Mouse (Mus musculus): ENCODE results near the gene Ttll12. TPM values are rescaled to one million over a fixed set of nuclear protein-coding genes. Genes with fewer than 3 reads are reported as not detected.

Gene Ttll12
- polyA plus RNA-seq, 1 experiment from 2014 or later: 40.3 TPM

DNA sequence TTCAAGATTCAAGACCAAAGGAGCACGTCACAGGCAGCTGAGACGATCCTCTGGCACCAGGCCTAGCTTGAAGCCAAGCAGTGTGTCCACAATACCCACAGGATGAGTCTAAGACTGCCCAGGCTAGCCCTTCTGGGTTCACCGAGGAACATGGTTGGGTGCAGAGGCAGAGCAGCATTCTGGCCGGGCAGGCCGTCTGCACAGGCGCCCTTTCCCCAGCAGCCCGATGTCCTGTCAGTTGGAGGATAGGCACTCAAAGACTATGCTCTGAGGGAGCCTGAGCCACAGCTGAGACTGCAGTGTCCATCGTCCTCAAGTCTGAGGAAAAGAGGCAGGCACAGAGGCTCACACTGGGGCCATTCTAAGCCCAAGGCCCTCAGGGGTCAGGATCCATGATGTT, 47.8 kb downstream of the Ttll12 start:
- Histone ChIP-seq H3K9me3 (ENCODE audit: control insufficient read depth, low read depth, low read length) (no peaks in the 10 kb centered on the region), H3K4me1 (ENCODE audit: control insufficient read depth, insufficient read depth, low read length) (no peaks in the 10 kb centered on the region), H3K27ac (ENCODE audit: low read length) (no peak overlapping the region), H3K36me3 (ENCODE audit: control insufficient read depth, insufficient read depth, low read length) (peaks cover 47% of the 10 kb centered on the region), H3K4me3 (ENCODE audit: low read depth, low read length) (no peak overlapping the region), H3K4me2 (replicated peaks; ENCODE audit: low read depth, low read length) (no peak overlapping the region), H3K9ac (replicated peaks; ENCODE audit: low read depth, low read length) (no peak overlapping the region), H3K27me3 (ENCODE audit: control insufficient read depth, insufficient read depth, low read length) (no peaks in the 10 kb centered on the region)
- WGBS: 94% methylated on average over 8 of the region's 8 CpGs
- no peak for ATAC-seq (ENCODE audit: insufficient number of reproducible peaks, insufficient read depth, low FRiP score, low read depth)

DNA sequence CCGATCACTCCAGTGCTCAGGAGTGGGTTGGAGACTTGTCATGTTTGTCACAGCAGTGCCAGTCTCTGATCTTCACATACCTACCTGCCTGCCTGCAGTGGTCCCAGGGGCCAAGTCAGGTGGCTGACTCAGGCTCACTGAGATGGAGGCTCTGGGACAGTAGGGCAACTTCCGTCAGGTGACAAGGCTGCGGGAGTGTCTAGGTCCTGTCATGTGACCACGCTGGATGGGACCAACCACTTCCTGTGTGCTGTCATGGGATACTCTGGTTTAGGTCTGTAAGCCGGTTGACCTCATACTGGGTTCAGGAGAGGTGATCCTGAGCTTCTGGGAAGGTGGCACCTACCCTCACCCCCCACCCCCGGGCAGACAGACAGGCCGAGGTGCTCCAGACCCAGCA, 48.9 kb downstream of the Ttll12 start:
- Histone ChIP-seq H3K36me3 (ENCODE audit: control insufficient read depth, insufficient read depth, low read length) (peaks cover 47% of the 10 kb centered on the region), H3K9ac (replicated peaks; ENCODE audit: low read depth, low read length) (no peak overlapping the region), H3K4me2 (replicated peaks; ENCODE audit: low read depth, low read length) (no peak overlapping the region), H3K4me3 (ENCODE audit: low read depth, low read length) (no peak overlapping the region), H3K27me3 (ENCODE audit: control insufficient read depth, insufficient read depth, low read length) (no peaks in the 10 kb centered on the region), H3K27ac (ENCODE audit: low read length) (no peak overlapping the region), H3K4me1 (ENCODE audit: control insufficient read depth, insufficient read depth, low read length) (no peaks in the 10 kb centered on the region), H3K9me3 (ENCODE audit: control insufficient read depth, low read depth, low read length) (no peaks in the 10 kb centered on the region)
- no peak for ATAC-seq (ENCODE audit: insufficient number of reproducible peaks, insufficient read depth, low FRiP score, low read depth)
- WGBS: 90% methylated on average over 7 of the region's 7 CpGs

DNA sequence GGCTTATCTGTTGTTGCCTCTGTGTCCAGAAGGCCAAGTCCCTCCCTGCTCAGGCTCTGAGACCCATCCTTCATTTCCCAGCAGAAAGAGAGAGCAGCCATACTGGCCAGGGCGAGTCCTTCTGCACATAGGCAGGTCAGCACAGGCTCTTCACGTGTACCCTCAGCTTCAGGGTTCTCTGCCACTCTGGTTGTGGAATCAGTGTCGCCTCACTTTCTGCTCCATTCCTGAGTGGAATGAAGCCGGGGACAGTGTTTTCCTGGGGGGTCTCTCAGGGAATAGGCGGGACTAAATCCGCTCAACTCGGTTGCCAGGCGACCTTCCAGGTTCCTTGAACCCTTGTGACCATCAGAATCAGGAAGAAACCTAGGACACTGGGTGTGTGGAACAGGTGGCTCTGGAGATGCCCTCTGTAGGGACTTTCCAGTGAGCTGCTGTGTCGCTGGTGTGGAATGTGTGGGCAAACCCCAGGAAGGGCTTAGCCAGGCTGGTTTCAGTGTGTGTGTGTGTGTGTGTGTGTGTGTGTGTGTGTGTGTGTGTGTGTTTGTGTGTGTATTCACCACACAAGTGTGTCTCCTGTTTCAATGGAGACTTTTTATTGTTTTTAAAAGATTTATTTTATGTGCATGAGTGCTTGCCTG, 53.2 kb downstream of the Ttll12 start:
- Histone ChIP-seq H3K4me1 (ENCODE audit: control insufficient read depth, insufficient read depth, low read length) (no peaks in the 10 kb centered on the region), H3K27ac (ENCODE audit: low read length) (no peak overlapping the region), H3K4me3 (ENCODE audit: low read depth, low read length) (no peak overlapping the region), H3K9ac (replicated peaks; ENCODE audit: low read depth, low read length) (no peak overlapping the region), H3K4me2 (replicated peaks; ENCODE audit: low read depth, low read length) (no peak overlapping the region), H3K36me3 (ENCODE audit: control insufficient read depth, insufficient read depth, low read length) (peaks cover 13% of the 10 kb centered on the region; the same call in 1 of the 2 replicates), H3K27me3 (ENCODE audit: control insufficient read depth, insufficient read depth, low read length) (no peaks in the 10 kb centered on the region), H3K9me3 (ENCODE audit: control insufficient read depth, low read depth, low read length) (no peaks in the 10 kb centered on the region)
- ATAC-seq (ENCODE audit: insufficient number of reproducible peaks, insufficient read depth, low FRiP score, low read depth): no peak
- WGBS: 76% methylated on average over 9 of the region's 9 CpGs

DNA sequence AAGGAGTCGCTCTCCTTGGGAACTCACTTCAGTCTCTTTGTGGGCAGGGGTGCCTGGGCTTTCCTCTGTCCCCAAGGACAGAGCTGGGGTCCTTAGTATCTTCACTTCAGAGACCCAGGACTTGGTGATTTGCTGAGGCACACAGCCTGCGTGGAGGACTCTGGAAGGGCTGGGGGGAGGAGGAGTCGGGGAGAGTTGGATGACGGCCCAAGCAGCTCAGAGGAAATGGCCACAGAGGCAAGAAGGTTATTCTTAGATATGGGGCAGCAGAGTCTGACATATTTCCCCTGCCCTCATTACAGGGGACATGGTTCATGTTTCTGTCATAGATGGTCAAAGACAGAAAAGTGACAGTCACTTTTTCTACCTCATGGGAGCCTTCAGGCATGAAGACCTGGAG, 55.1 kb downstream of the Ttll12 start:
- Histone ChIP-seq H3K4me3 (ENCODE audit: low read depth, low read length) (no peak overlapping the region), H3K9ac (replicated peaks; ENCODE audit: low read depth, low read length) (no peak overlapping the region), H3K4me1 (ENCODE audit: control insufficient read depth, insufficient read depth, low read length) (no peaks in the 10 kb centered on the region), H3K27me3 (ENCODE audit: control insufficient read depth, insufficient read depth, low read length) (no peaks in the 10 kb centered on the region), H3K36me3 (ENCODE audit: control insufficient read depth, insufficient read depth, low read length) (no peaks in the 10 kb centered on the region; the same call in 1 of the 2 replicates), H3K27ac (ENCODE audit: low read length) (no peak overlapping the region), H3K9me3 (ENCODE audit: control insufficient read depth, low read depth, low read length) (no peaks in the 10 kb centered on the region), H3K4me2 (replicated peaks; ENCODE audit: low read depth, low read length) (no peak overlapping the region)
- no peak for ATAC-seq (ENCODE audit: insufficient number of reproducible peaks, insufficient read depth, low FRiP score, low read depth)
- WGBS: 54% methylated on average over 4 of the region's 4 CpGs

DNA sequence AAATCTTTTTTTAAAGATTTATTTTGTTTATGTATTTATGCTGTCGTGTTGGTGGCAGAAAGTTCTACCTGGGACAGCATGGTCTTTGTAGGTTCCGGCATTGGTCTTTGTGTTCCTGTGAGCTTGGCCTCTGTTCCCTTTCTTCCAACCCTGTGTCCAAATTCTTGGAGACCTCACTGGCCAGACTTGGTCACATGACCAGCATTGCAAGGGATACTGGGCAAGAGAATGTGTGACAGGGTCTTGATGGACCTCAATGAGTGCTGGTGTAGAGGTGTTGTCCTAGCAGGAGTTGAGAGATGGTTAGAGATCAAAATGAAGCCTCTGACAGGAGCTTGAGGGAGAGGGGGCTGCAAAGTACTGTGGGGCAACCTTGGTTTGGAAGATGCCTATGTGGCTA, 56.1 kb downstream of the Ttll12 start:
- no peak overlapping the region for H3K27ac ChIP-seq (ENCODE audit: low read length)
- no peaks in the 10 kb centered on the region for H3K4me1 ChIP-seq (ENCODE audit: control insufficient read depth, insufficient read depth, low read length)
- H3K4me2 ChIP-seq (replicated peaks; ENCODE audit: low read depth, low read length): no peak overlapping the region
- ATAC-seq (ENCODE audit: insufficient number of reproducible peaks, insufficient read depth, low FRiP score, low read depth): no peak
- no peak overlapping the region for H3K4me3 ChIP-seq (ENCODE audit: low read depth, low read length)
- H3K9ac ChIP-seq (replicated peaks; ENCODE audit: low read depth, low read length): no peak overlapping the region
- no peaks in the 10 kb centered on the region for H3K36me3 ChIP-seq (ENCODE audit: control insufficient read depth, insufficient read depth, low read length)
- no peaks in the 10 kb centered on the region for H3K27me3 ChIP-seq (ENCODE audit: control insufficient read depth, insufficient read depth, low read length)
- 99% methylated on average over 2 of the region's 2 CpGs for WGBS
- H3K9me3 ChIP-seq (ENCODE audit: control insufficient read depth, low read depth, low read length): no peaks in the 10 kb centered on the region

GRCm38 (mm10) chr15:83535890-83536231, 59.1 kb downstream of the Ttll12 start:
- Histone ChIP-seq H3K27me3 (ENCODE audit: control insufficient read depth, insufficient read depth, low read length) (no peaks in the 10 kb centered on the region), H3K4me3 (ENCODE audit: low read depth, low read length) (no peak overlapping the region), H3K36me3 (ENCODE audit: control insufficient read depth, insufficient read depth, low read length) (no peaks in the 10 kb centered on the region), H3K4me1 (ENCODE audit: control insufficient read depth, insufficient read depth, low read length) (no peaks in the 10 kb centered on the region), H3K27ac (ENCODE audit: low read length) (no peak overlapping the region), H3K4me2 (replicated peaks; ENCODE audit: low read depth, low read length) (no peak overlapping the region), H3K9ac (replicated peaks; ENCODE audit: low read depth, low read length) (no peak overlapping the region), H3K9me3 (ENCODE audit: control insufficient read depth, low read depth, low read length) (no peaks in the 10 kb centered on the region)
- ATAC-seq (ENCODE audit: insufficient number of reproducible peaks, insufficient read depth, low FRiP score, low read depth): no peak
- WGBS: 80% methylated on average over 6 of the region's 6 CpGs

DNA sequence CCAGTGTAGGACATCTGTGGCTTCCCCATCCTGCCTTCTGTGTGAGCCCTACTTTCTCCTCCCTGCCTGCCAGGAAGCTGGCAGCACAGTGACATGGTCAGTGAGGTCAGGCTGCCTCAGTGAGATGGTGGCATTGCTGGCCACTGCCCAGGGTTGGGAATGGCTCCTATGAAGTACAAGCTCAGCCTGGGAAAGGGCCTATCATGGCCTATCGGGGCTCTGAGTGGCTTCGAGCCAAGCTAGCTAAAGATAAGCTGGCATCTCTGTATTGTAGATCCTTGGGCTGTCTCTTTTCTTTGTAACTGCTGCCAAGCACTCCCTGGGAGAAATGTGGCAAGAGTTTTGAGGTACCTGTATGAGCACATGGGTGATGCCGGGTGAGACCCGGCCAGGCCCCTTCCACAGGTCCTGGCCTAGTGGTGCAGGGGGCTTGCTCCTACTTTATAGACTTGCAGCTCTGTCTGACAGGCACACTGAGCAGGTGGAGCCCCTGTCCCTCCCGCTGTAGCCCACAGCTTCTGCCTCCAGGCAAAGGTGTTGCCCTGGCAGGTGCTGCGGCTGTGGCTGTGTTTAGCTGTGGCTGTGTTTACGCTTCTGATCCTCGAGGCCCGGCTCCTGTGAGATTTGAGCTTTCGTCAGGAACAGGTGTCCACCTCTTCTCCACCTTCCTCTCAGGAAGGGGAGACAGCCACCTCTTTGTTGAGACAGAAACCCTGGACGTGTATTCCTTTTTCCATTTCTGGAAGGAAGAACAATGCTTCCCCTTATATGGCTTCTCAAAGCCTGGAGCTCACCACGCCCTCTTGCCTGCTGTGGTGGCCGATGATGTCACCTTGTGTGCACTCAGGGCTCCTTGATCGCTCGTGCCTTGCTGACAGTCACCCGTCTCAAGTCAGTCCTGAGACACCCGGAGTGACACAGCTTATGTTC, 59.7 kb downstream of the Ttll12 start:
- Histone ChIP-seq H3K4me1 (ENCODE audit: control insufficient read depth, insufficient read depth, low read length) (no peaks in the 10 kb centered on the region), H3K4me2 (replicated peaks; ENCODE audit: low read depth, low read length) (no peak overlapping the region), H3K9me3 (ENCODE audit: control insufficient read depth, low read depth, low read length) (no peaks in the 10 kb centered on the region), H3K27me3 (ENCODE audit: control insufficient read depth, insufficient read depth, low read length) (no peaks in the 10 kb centered on the region), H3K9ac (replicated peaks; ENCODE audit: low read depth, low read length) (no peak overlapping the region; the same call in 1 of the 2 replicates), H3K4me3 (ENCODE audit: low read depth, low read length) (no peak overlapping the region), H3K36me3 (ENCODE audit: control insufficient read depth, insufficient read depth, low read length) (no peaks in the 10 kb centered on the region), H3K27ac (ENCODE audit: low read length) (no peak overlapping the region; the same call in 1 of the 2 replicates)
- peak; percentile 74; the same call in 1 of the 2 replicates for ATAC-seq (ENCODE audit: insufficient number of reproducible peaks, insufficient read depth, low FRiP score, low read depth)
- 59% methylated on average over 17 of the region's 17 CpGs for WGBS

- H3K27ac ChIP-seq (ENCODE audit: low read length): no peak overlapping the region
- H3K4me3 ChIP-seq (ENCODE audit: low read depth, low read length): no peak overlapping the region
- no peak overlapping the region for H3K4me2 ChIP-seq (replicated peaks; ENCODE audit: low read depth, low read length)
- H3K4me1 ChIP-seq (ENCODE audit: control insufficient read depth, insufficient read depth, low read length): no peaks in the 10 kb centered on the region
- H3K36me3 ChIP-seq (ENCODE audit: control insufficient read depth, insufficient read depth, low read length): no peaks in the 10 kb centered on the region
- H3K9ac ChIP-seq (replicated peaks; ENCODE audit: low read depth, low read length): no peak overlapping the region
- no peaks in the 10 kb centered on the region for H3K9me3 ChIP-seq (ENCODE audit: control insufficient read depth, low read depth, low read length)
- WGBS: 67% methylated on average over 7 of the region's 7 CpGs
- ATAC-seq (ENCODE audit: insufficient number of reproducible peaks, insufficient read depth, low FRiP score, low read depth): no peak
- peaks cover 4% of the 10 kb centered on the region; the same call in 1 of the 2 replicates for H3K27me3 ChIP-seq (ENCODE audit: control insufficient read depth, insufficient read depth, low read length)
These were observed 62.4 kb downstream of the Ttll12 start for GRCm38 (mm10) chr15:83532606-83533005.

All from stomach, embryonic 14.5 days (tissue).